Mouse (Mus musculus) Patski (cell line): ENCODE results near the gene Polrmt. TPM values are rescaled to one million over a fixed set of nuclear protein-coding genes. Genes with fewer than 3 reads are reported as not detected.
"Not testable (repeated sequence)": the region's sequence is repeated elsewhere in the genome, so short reads cannot be mapped to it uniquely, and the experiment has no call there.

ENCODE experiments used
- ATAC-seq: fragments of 100-300 bp; one replicate; pipeline ENCODE4 v1.8.0; 2021
- CTCF ChIA-PET: fragments of 350-600 bp; sonication (Branson Sonifier 250); formaldehyde crosslinking; loops from one replicate; lab custom pipeline; 2022; ENCODE audit warnings: inconsistent platforms; lab: Charles Lee
- POLR2A ChIA-PET: fragments of 350-600 bp; sonication (Branson Sonifier 250); formaldehyde crosslinking; loops from one replicate; lab custom pipeline; 2022; ENCODE audit warnings: antibody characterized with exemption, inconsistent platforms; lab: Charles Lee
- DNase-seq: peaks from one replicate; pipeline ENCODE4 v3.0.0-alpha.2; 2011; ENCODE audit warnings: low read depth, low spot score
- H3K27me3 ChIP-seq: fragments of 371-371 bp; one replicate; pipeline ENCODE4 v1.5.1; 2021
- CTCF ChIP-seq: fragments of 100-300 bp; IDR thresholded peaks from one replicate; pipeline ENCODE4 v1.5.1; 2021
- in situ Hi-C: fragments of 300-500 bp; cut with MboI; formaldehyde crosslinking; loops from 3 replicates; pipeline ENCODE4 v1.11.1; 2018; ENCODE audit warnings: low pct_unique_long_range_greater_than_20kb, mixed read lengths
- polyA plus RNA-seq: library from polyadenylated mRNA; unstranded; gene quantifications from one replicate; pipeline ENCODE4 v1.2.3, GENCODE M21; 2021

Polrmt gene
- polyA plus RNA-seq, 1 experiment from 2014 or later: 44.6 TPM

DNA sequence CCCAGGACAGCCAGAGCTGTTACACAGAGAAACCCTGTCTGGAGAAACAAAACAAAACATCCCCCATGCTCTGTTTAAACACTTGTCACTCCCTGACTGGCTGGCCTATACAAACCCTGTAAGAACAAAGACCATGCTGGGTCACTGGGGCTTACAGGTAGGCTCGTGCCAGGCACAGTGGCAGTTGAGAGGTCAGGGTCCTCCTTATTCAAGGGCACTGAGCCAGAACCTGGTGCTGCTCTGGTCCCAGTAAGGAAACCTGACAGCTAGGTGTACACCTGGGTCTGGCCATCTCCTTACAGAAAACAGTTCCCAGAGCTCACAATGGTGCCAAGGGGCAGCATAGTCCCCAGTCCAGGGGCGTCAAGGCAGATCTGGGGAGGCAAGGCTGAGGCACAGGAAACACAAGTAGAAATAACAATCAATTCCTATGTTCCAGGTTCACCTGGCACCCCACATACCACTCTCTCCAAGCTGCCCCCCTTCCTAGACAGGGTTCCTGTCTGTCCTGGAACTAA lies 18.9 kb upstream of the Polrmt start:
- CTCF ChIA-PET: no interaction called here
- DNase-seq (no peak), ATAC-seq (no peak)
- no peaks in the 10 kb centered on the region for H3K27me3 ChIP-seq
- POLR2A ChIA-PET: interaction anchor here (0.6 to 1.2 kb wide), 2 partner anchors 17 to 51 kb away, joined by 3 read pairs; no protein-coding TSS in a partner anchor
- TF ChIP-seq CTCF: no peak
- in situ Hi-C loops: no loop called here

DNA sequence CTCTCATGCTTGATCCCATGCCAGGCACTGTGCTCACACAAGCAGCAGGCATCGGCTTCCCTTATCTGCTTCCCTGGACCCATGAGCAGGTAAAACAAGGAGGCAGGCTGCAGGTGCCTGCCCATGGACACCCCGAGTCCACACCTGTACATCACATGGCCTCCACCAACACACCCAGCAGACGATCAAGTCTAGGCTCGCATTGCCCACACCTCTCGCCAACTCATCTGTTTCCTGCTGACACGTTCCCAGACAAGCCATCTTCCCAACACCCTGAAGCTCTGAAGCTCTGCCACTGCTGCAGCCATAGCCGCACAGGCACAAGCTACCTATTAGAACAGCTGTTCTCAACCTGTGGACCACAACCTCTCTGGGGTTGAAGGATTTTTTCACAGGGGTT lies 17.9 kb upstream of the Polrmt start:
- CTCF ChIA-PET: interaction anchor here (0.9 kb wide), 1 partner anchor 15 kb away, joined by 3 read pairs; no protein-coding TSS in a partner anchor
- TF ChIP-seq CTCF: no peak
- in situ Hi-C loops: no loop called here
- H3K27me3 ChIP-seq: no peaks in the 10 kb centered on the region
- DNase-seq (no peak), ATAC-seq (no peak)
- POLR2A ChIA-PET: interaction anchor here (1.2 kb wide), 1 partner anchor 49 kb away, joined by 3 read pairs; no protein-coding TSS in a partner anchor

DNA sequence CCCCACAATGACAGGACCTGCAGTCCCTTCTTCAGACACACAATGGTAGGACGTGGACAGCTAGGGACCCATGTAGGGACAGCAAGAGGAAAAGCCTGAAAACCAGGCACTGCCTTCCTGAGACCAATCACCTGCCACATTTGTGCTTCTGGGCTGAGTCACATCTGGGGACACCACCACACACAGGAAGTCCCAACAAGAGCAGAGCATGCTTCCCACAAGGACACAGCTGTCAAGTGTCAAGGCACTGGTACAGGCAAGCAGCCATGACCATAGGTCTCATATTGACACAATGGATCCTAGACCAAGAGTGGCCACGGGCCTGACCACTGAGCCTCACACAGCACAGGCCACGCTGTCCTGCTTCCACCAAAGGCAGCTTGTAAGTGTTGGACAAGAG lies 16.5 kb upstream of the Polrmt start:
- ATAC-seq: no peak
- no peak for TF ChIP-seq CTCF
- no peaks in the 10 kb centered on the region for H3K27me3 ChIP-seq
- POLR2A ChIA-PET: no interaction called here
- in situ Hi-C loops: no loop called here
- no peak for DNase-seq
- CTCF ChIA-PET: no interaction called here

DNA sequence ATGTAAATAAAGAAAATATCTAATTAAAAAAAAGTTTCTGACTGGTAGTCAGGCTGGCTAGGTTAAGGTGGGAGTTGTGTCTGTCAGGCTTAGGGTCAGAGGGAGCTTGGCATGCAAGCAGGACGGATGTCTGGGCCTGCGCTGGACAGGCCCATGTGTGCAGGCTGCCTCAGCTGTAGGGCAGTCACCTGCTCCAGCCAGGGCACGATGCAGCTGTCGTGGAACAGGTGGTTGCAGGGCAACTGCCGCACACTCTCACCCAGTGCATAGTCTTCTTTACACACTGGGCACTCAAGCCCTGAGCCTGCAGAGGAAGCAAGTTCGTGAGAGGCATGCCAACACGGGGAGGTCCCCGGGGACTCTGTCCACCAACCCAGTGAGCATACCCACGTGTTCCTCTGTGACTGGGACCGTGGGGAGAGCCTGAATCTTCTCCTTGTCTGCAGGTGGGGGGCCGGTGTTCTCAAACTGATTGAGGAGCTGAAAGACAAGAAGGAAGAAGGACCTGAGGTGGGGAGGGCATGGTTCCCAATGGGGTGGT lies 14.3 kb upstream of the Polrmt start:
- in situ Hi-C loops: no loop called here
- no peak for ATAC-seq
- ChIA-PET CTCF (interaction anchor here (2.2 kb wide), 1 partner anchor 12 kb away, joined by 7 read pairs; no protein-coding TSS in a partner anchor), POLR2A (interaction anchor here (0.6 kb wide), 1 partner anchor 35 kb away, joined by 5 read pairs; no protein-coding TSS in a partner anchor)
- no peak for TF ChIP-seq CTCF
- H3K27me3 ChIP-seq: no peaks in the 10 kb centered on the region
- DNase-seq: no peak

DNA sequence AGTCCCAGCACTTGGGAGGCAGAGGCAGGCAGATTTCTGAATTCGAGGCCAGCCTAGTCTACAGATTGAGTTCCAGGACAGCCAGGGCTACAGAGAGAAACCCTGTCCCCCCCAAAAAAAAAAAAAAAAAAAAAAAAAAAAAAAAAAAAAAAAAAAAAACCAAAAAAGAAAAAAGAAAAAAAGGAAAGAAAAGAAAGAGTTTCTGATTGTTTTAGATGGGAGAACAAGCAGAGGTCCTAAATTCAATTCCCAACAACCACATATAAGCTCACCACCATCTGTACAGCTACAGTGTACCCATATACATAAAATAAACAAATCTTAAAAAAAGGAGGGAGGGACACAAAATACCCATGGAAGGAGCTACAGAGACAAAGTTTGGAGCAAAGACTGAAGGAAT lies 13.3 kb upstream of the Polrmt start:
- in situ Hi-C loops, ATAC-seq, CTCF ChIA-PET, H3K27me3 ChIP-seq, DNase-seq: not testable (repeated sequence)
- POLR2A ChIA-PET: interaction anchor here (2.2 kb wide), 1 partner anchor 11 kb away, joined by 10 read pairs; no protein-coding TSS in a partner anchor

DNA sequence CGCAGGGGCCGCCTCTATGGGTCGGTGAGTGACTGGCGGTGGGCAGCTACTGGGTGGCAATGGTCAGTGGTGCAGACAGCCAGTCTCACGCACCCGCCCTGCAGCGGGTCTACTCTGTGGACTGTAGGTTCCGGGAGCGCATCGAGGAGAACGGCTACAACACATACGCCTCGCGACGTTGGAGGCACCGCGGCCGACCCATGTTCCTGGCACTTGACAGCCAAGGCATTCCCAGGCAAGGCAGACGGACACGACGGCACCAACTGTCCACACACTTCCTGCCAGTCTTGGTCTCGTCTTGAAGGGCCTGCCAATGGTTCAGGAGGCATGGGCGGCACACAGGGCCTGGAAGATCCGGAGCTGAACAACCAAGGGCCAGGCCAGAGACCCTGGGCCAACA lies 10.3 kb upstream of the Polrmt start:
- TF ChIP-seq CTCF: no peak
- in situ Hi-C loops: no loop called here
- ATAC-seq (no peak), DNase-seq (no peak)
- CTCF ChIA-PET: no interaction called here
- no peaks in the 10 kb centered on the region for H3K27me3 ChIP-seq
- POLR2A ChIA-PET: interaction anchor here (1.0 kb wide), 1 partner anchor 10 kb away, joined by 3 read pairs; the partner anchor contains the start of gene Rnf126

DNA sequence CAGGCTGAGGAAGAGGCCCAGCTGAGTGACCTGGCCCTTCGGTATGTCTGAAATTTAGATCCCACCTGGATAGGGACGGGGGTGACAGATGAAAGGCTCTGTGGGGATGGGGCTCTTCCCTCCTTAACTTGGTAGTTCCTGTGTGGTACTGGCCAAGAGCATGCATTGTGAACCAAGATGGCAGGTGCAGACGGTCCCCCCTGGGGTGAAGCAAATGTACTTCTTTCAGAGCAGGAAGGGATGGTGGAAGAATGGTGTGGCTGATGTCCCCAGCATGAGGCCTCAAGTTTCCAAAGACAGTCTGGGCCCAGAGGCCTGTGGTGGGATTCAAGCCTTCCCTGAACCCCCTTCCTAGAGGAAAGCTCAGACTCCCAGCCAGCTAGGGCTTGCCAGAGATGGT lies 9.5 kb upstream of the Polrmt start:
- ChIA-PET POLR2A (interaction anchor here (1.0 kb wide), 1 partner anchor 11 kb away, joined by 3 read pairs; the partner anchor contains the start of gene Rnf126), CTCF (no interaction called here)
- no peak for ATAC-seq
- no peaks in the 10 kb centered on the region for H3K27me3 ChIP-seq
- in situ Hi-C loops: no loop called here
- DNase-seq: no peak
- TF ChIP-seq CTCF: no peak

DNA sequence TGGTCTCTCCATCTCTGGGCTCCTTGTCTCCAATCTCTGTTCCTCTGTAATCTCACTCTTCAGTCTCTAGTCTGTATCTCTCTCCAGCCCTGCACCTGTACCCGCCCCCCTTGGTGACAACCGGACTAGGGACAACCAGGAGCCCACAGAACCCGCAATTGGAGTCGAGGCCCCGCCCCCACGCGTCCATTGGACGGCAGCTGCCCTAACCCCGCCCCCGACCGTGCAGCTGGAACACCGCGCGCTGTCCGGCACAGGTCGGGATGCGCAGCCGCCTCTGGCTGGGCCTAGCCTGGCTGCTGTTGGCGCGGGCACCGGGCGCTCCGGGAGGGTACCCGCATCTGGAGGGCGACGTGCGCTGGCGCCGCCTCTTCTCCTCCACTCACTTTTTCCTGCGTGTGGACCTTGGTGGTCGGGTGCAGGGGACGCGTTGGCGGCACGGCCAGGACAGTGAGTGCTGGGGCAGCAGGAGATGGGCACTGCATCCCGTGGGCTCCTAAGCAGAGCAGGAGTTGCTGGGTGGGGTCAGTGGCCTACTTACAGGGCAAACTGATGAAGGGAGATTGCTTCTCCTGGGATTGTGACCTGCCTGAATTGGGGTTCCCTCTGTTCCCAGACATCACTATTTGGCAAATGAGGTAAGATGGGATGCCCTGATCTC lies 8.6 kb upstream of the Polrmt start, which contains the start of gene Fgf22:
Gene Fgf22 (plus strand): TSS at position 221 of the 661 bp plus-strand sequence.
- CTCF ChIA-PET: no interaction called here
- DNase-seq (no peak), ATAC-seq (no peak)
- no peaks in the 10 kb centered on the region for H3K27me3 ChIP-seq
- in situ Hi-C loops: no loop called here
- TF ChIP-seq CTCF: no peak
- POLR2A ChIA-PET: no interaction called here

DNA sequence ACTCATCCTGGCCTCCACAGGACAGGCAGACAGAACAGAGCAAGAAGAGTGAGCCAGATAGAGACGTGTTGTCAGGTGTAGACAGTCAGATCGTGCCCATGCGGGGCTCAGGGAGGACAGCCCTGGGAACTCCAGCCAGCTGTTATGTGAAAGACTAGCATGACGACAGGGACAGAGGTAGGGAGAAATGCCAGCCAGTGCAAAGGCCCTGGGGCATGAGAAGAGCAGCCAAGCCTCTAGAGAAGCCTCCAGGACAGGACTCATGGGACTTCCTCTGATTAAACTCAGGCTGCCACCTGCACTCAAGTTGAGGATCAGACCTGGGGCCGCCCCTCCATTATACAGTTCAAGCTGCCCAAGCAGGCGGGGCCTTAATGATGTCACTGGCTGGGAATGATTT lies 2.1 kb upstream of the Polrmt start:
- TF ChIP-seq CTCF: no peak
- DNase-seq (no peak), ATAC-seq (no peak)
- no peaks in the 10 kb centered on the region for H3K27me3 ChIP-seq
- ChIA-PET POLR2A (interaction anchor here (0.8 to 3.6 kb wide), 2 partner anchors 11 to 17 kb away, joined by 3 to 10 read pairs; no protein-coding TSS in a partner anchor), CTCF (interaction anchor here (1.2 to 2.8 kb wide), 2 partner anchors 13 to 50 kb away, joined by 3 to 7 read pairs; no protein-coding TSS in a partner anchor)
- in situ Hi-C loops: no loop called here

DNA sequence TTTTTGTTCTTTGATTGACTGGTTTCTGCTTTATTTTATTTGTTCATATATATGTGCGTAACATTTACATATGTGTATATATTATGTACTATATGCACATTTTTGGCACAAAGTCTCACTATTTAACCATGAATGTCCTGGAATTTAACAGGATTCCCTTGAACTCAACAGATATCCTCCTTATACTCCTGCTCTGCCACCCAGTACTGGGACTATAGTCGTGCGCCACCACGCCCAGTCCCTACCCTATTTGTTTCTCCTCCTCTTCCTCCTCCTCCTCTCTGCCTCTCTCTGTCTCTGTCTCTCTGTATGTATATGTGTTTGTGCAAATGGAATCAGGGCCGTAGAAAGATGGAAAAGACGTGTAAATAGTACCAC lies 382 bp upstream of the Polrmt start:
- no peak for TF ChIP-seq CTCF
- in situ Hi-C loops: no loop called here
- CTCF ChIA-PET: interaction anchor here (2.8 kb wide), 1 partner anchor 15 kb away, joined by 7 read pairs; no protein-coding TSS in a partner anchor
- ATAC-seq (no peak), DNase-seq (no peak)
- H3K27me3 ChIP-seq: no peaks in the 10 kb centered on the region
- POLR2A ChIA-PET: interaction anchor here (3.6 kb wide), 1 partner anchor 12 kb away, joined by 10 read pairs; no protein-coding TSS in a partner anchor
